Mouse (Mus musculus): ENCODE measurements around the gene Noc2l. TPM values are rescaled to one million over a fixed set of nuclear protein-coding genes. Genes with fewer than 3 reads are reported as not detected.

The Noc2l gene
- total and polyA plus RNA-seq, 2 experiments = 16.4 to 35.8 TPM

DNA sequence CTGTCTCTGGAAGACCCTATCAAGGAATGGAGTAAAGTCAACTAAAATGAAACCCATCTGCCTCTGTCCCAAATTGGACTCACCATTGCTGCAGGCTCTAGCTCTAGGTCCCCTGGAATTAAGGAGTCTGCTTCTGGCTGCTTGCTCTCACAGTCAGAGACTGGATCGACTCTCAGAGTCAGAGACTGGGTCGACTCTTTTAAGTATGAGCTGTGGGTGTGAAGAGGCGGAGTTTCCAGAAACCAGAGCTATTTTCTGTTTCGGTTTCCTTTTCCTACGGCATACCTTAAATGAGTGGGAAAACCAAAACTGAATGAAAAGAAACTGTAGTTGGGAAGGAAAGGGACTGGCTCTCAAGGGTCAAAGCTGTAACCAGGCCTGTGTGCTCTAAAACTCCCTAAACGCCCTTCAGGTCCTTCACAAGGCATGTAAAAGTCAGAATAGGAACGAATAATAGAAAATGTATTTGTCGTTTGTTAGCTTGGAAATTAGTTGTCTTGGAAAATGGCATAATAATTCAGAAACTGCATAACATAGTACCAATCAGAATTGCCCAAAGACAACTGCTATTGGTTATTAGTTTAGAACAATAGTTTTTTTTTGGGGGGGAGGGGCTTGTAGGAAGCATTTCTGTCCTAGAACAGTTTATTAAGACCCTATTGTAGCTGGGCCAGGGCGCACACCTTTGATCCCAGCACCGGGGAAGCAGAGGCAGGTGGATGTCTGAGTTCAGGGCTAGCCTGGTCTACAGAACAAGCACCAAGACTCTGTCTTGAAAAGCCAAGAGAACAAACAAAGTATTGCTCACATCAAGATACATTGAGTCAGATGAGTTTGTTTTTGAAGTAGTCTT is 35.0 kb upstream of the Noc2l start, which contains the start of gene Isg15:
Gene Isg15 (minus strand): TSS at position 196 of the 853 bp plus-strand sequence.
- Histone ChIP-seq H3K79me2 (ENCODE audit: control insufficient read depth, insufficient read depth, low read length) (peaks cover 11% of the 10 kb centered on the region; the same call in 1 of the 2 replicates), H3K9ac (ENCODE audit: low read depth, low read length) (peak within 1 kb of the TSS; percentile 65), H3K4me3 (ENCODE audit: insufficient read depth, low read depth, low read length) (peak within 1 kb of the TSS; percentile 60), H3K27me3 (ENCODE audit: control insufficient read depth, insufficient read depth, low read length) (no peaks in the 10 kb centered on the region), H3K36me3 (ENCODE audit: control insufficient read depth, insufficient read depth, low read length) (no peaks in the 10 kb centered on the region), H3K27ac (replicated peaks; ENCODE audit: insufficient read depth, low read depth, low read length) (peak within 1 kb of the TSS; percentile 50), H3K4me1 (ENCODE audit: control insufficient read depth, insufficient read depth, low read length) (peaks cover 23% of the 10 kb centered on the region)
- TF ChIP-seq POLR2A (IDR thresholded peaks at IDR 0.05; ENCODE audit: extremely low read depth, insufficient read depth, low read length) (no peak), CTCF (IDR thresholded peaks at IDR 0.05; ENCODE audit: low read depth, low read length) (no peak)
- 35% methylated on average over 10 of the region's 10 CpGs for WGBS
- DNase-seq (ENCODE audit: extremely low read depth, low read depth, low spot score) = peak; percentile 77

DNA sequence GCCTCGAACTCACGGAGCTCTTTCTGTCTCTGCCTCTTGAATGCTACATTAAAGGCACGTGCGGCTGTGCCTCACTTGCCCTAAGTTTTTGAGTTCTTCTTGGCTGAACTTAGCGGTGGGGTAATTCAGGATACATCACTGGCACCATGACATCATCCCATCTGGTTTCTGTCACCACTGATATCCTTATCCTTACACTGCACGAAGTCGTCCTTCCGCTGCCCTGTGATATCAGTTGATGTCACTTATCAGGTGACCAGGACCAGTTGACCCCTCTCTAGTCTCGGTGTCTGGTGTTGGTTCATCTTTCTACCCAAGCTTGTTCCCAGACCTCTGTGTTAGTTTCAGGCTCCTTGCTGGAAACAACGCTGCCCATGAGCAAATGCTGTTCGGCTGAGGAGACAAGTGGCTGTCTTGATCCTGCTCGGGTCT is 33.3 kb upstream of the Noc2l start:
- Histone ChIP-seq H3K9ac (ENCODE audit: low read depth, low read length) (peak overlapping the region; percentile 7), H3K4me1 (ENCODE audit: control insufficient read depth, insufficient read depth, low read length) (peaks cover 18% of the 10 kb centered on the region), H3K27me3 (ENCODE audit: control insufficient read depth, insufficient read depth, low read length) (no peaks in the 10 kb centered on the region)

DNA sequence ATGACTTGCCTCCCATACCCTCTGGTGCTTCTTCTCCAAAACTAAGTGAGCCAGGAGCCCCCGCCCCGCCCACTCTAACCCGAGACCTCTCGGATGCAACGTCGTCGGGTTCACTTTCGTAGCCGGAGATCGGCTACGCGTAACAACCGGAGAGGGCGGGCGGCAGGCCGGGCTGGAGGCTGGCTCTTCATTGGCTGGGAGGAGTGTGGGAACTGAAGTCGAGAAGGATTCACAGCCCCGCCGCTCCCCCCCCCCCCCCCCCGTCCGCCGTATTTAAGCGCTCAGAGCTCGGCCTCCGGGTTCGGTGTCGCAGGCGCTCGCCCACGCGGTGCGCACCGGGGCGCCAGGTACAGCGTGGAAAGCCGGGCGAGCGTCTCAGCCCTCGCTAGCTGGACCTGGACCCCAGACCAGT is 32.8 kb upstream of the Noc2l start, which contains the start of gene AW011738:
Gene AW011738 (plus strand): TSS at position 304 of the 412 bp plus-strand sequence.
- peaks cover 5% of the 10 kb centered on the region; the same call in 1 of the 2 replicates for H3K79me2 ChIP-seq (ENCODE audit: control insufficient read depth, insufficient read depth, low read length)
- peak; percentile 69 for DNase-seq (ENCODE audit: extremely low read depth, low read depth, low spot score)
- H3K4me3 ChIP-seq (ENCODE audit: insufficient read depth, low read depth, low read length) = peak within 1 kb of the TSS; percentile 90
- WGBS = under 1% methylated on average over 37 of the region's 39 CpGs
- peaks cover 17% of the 10 kb centered on the region for H3K4me1 ChIP-seq (ENCODE audit: control insufficient read depth, insufficient read depth, low read length)
- H3K36me3 ChIP-seq (ENCODE audit: control insufficient read depth, insufficient read depth, low read length) = no peaks in the 10 kb centered on the region
- H3K9ac ChIP-seq (ENCODE audit: low read depth, low read length) = peak within 1 kb of the TSS; percentile 91
- H3K27ac ChIP-seq (replicated peaks; ENCODE audit: insufficient read depth, low read depth, low read length) = peak within 1 kb of the TSS; percentile 81
- TF ChIP-seq POLR2A (IDR thresholded peaks at IDR 0.05; ENCODE audit: extremely low read depth, insufficient read depth, low read length) (peak; percentile 73; the same call in 1 of the 2 replicates), CTCF (IDR thresholded peaks at IDR 0.05; ENCODE audit: low read depth, low read length) (no peak)
- no peaks in the 10 kb centered on the region for H3K27me3 ChIP-seq (ENCODE audit: control insufficient read depth, insufficient read depth, low read length)

More for the DNA sequence above, 33.3 kb upstream of the Noc2l start:
- H3K79me2 ChIP-seq (ENCODE audit: control insufficient read depth, insufficient read depth, low read length) = peaks cover 5% of the 10 kb centered on the region; the same call in 1 of the 2 replicates
- no peak for TF ChIP-seq CTCF (IDR thresholded peaks at IDR 0.05; ENCODE audit: low read depth, low read length)
- TF ChIP-seq POLR2A (IDR thresholded peaks at IDR 0.05; ENCODE audit: extremely low read depth, insufficient read depth, low read length) = no peak
- peak; percentile 19 for DNase-seq (ENCODE audit: extremely low read depth, low read depth, low spot score)
- no peaks in the 10 kb centered on the region for H3K36me3 ChIP-seq (ENCODE audit: control insufficient read depth, insufficient read depth, low read length)
- peak overlapping the region; percentile 51 for H3K27ac ChIP-seq (replicated peaks; ENCODE audit: insufficient read depth, low read depth, low read length)
- H3K4me3 ChIP-seq (ENCODE audit: insufficient read depth, low read depth, low read length) = peak overlapping the region; percentile 45
- 37% methylated on average over 12 of the region's 12 CpGs for WGBS

DNA sequence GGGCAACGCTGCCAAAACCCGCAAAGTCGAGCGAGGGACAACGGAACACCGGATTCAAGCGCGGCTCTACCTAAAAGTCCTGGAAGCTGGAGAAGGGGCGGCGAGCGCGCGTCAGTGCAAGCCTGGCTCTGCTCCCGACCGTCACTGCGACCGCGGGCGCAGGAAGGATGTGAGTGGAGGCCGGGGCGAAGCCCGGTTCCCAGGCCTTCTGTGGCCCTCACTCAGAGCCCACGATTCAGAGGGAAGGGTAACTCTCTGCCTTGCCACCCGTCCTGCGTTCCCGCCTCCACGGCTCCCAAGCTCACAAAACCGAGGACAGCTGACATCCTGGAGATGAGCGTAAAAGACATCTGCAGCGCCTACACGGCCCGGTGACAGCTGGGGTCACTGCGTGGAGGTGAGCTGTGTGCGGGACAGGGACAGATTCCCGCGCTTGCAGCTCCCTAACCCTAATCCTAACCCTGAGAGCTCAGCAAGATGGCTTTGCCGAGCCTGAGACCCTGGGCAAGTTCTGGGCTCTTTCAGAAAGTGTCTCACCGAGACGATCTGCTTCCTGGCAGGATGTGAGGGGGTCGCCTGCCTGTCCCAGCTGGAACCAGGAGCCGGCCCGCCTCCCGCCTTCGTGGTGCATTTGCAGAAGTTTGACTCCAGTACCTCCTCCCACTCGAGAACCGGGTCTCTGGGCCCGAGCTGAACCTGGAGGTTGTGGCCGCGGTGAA is 32.2 kb upstream of the Noc2l start:
- WGBS = under 1% methylated on average over 49 of the region's 49 CpGs
- peaks cover 5% of the 10 kb centered on the region; the same call in 1 of the 2 replicates for H3K79me2 ChIP-seq (ENCODE audit: control insufficient read depth, insufficient read depth, low read length)
- peak overlapping the region; percentile 91 for H3K9ac ChIP-seq (ENCODE audit: low read depth, low read length)
- peaks cover 16% of the 10 kb centered on the region for H3K4me1 ChIP-seq (ENCODE audit: control insufficient read depth, insufficient read depth, low read length)
- no peaks in the 10 kb centered on the region for H3K27me3 ChIP-seq (ENCODE audit: control insufficient read depth, insufficient read depth, low read length)
- DNase-seq (ENCODE audit: extremely low read depth, low read depth, low spot score) = no peak
- H3K4me3 ChIP-seq (ENCODE audit: insufficient read depth, low read depth, low read length) = peak overlapping the region; percentile 90
- TF ChIP-seq POLR2A (IDR thresholded peaks at IDR 0.05; ENCODE audit: extremely low read depth, insufficient read depth, low read length) = no peak
- no peak for TF ChIP-seq CTCF (IDR thresholded peaks at IDR 0.05; ENCODE audit: low read depth, low read length)
- peak overlapping the region; percentile 81 for H3K27ac ChIP-seq (replicated peaks; ENCODE audit: insufficient read depth, low read depth, low read length)
- no peaks in the 10 kb centered on the region for H3K36me3 ChIP-seq (ENCODE audit: control insufficient read depth, insufficient read depth, low read length)

DNA sequence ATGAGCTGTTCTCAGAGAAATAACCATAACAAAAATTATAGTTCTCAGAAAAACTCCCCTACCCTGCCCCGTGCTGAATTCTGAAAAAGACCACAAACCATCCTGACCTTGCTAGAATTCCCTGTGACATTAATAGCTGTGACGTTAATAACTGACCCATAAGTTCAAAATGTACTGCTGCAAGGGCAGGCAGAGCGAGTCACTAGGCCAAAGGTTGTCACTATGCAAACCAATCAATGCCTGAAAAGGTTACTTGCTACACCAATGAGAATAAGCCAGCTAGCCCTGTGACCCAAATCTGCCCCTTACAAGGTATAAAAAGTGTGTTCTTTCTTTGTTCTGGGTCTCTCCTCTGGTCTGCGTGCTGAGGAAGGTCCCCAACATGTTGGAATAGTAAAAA is 26.9 kb upstream of the Noc2l start:
- 51% methylated on average over 4 of the region's 4 CpGs for WGBS
- TF ChIP-seq CTCF (IDR thresholded peaks at IDR 0.05; ENCODE audit: low read depth, low read length) (no peak), POLR2A (IDR thresholded peaks at IDR 0.05; ENCODE audit: extremely low read depth, insufficient read depth, low read length) (no peak)
- no peak overlapping the region for H3K4me3 ChIP-seq (ENCODE audit: insufficient read depth, low read depth, low read length)
- H3K27ac ChIP-seq (replicated peaks; ENCODE audit: insufficient read depth, low read depth, low read length) = no peak overlapping the region
- peak; percentile 57 for DNase-seq (ENCODE audit: extremely low read depth, low read depth, low spot score)
- no peaks in the 10 kb centered on the region for H3K27me3 ChIP-seq (ENCODE audit: control insufficient read depth, insufficient read depth, low read length)
- H3K4me1 ChIP-seq (ENCODE audit: control insufficient read depth, insufficient read depth, low read length) = peaks cover 11% of the 10 kb centered on the region
- H3K79me2 ChIP-seq (ENCODE audit: control insufficient read depth, insufficient read depth, low read length) = peaks cover 5% of the 10 kb centered on the region; the same call in 1 of the 2 replicates
- no peak overlapping the region for H3K9ac ChIP-seq (ENCODE audit: low read depth, low read length)
- no peaks in the 10 kb centered on the region for H3K36me3 ChIP-seq (ENCODE audit: control insufficient read depth, insufficient read depth, low read length)

All from liver, adult 2 months (tissue).